Mouse (Mus musculus): ENCODE data around the gene Plekhb2. TPM values are rescaled to one million over a fixed set of nuclear protein-coding genes. Genes with fewer than 3 reads are reported as not detected.
A peak's percentile ranks its signal among the peaks of the same experiment; 100 is the strongest.

The Plekhb2 gene
- polyA plus RNA-seq, 1 experiment from 2014 or later = 18.0 TPM

GRCm38 (mm10) chr1:34841709-34842388 is 7.9 kb upstream of the Plekhb2 start:
- Histone ChIP-seq H3K27ac (ENCODE audit: low read depth, low read length) (peak overlapping the region; percentile 93), H3K36me3 (ENCODE audit: control insufficient read depth, insufficient read depth, low read length) (peaks cover 2% of the 10 kb centered on the region; the same call in 1 of the 2 replicates), H3K9me3 (ENCODE audit: control insufficient read depth, low read length) (no peaks in the 10 kb centered on the region), H3K4me1 (replicated peaks; ENCODE audit: control insufficient read depth, insufficient read depth, low read length) (peaks cover 31% of the 10 kb centered on the region), H3K4me3 (ENCODE audit: low read depth, low read length) (peak overlapping the region; percentile 79), H3K9ac (ENCODE audit: low read depth, low read length) (peak overlapping the region; percentile 93), H3K4me2 (peak overlapping the region; percentile 96), H3K27me3 (replicated peaks; ENCODE audit: control insufficient read depth, insufficient read depth, low read length) (no peaks in the 10 kb centered on the region)
- WGBS = 2% methylated on average over 12 of the region's 12 CpGs
- DNase-seq (ENCODE audit: low spot score) (no peak), ATAC-seq (replicated peaks; ENCODE audit: low FRiP score) (no peak)

GRCm38 (mm10) chr1:34842389-34842861 is 7.4 kb upstream of the Plekhb2 start:
- H3K36me3 ChIP-seq (ENCODE audit: control insufficient read depth, insufficient read depth, low read length) = 0 out of 2 replicates have a peak, but pooled peaks cover under 1% of the 10 kb centered on the region
- H3K27ac ChIP-seq (ENCODE audit: low read depth, low read length) = peak overlapping the region; percentile 93
- DNase-seq (ENCODE audit: low spot score) (no peak), ATAC-seq (replicated peaks; ENCODE audit: low FRiP score) (peak; percentile 88)
- peak overlapping the region; percentile 96 for H3K4me2 ChIP-seq
- no peaks in the 10 kb centered on the region for H3K9me3 ChIP-seq (ENCODE audit: control insufficient read depth, low read length)
- H3K4me1 ChIP-seq (replicated peaks; ENCODE audit: control insufficient read depth, insufficient read depth, low read length) = peaks cover 29% of the 10 kb centered on the region
- WGBS = under 1% methylated on average over 40 of the region's 51 CpGs
- H3K27me3 ChIP-seq (replicated peaks; ENCODE audit: control insufficient read depth, insufficient read depth, low read length) = no peaks in the 10 kb centered on the region
- peak overlapping the region; percentile 93 for H3K9ac ChIP-seq (ENCODE audit: low read depth, low read length)
- H3K4me3 ChIP-seq (ENCODE audit: low read depth, low read length) = peak overlapping the region; percentile 79

- Histone ChIP-seq H3K27ac (ENCODE audit: low read depth, low read length) (peak within 1 kb of the TSS; percentile 93), H3K9ac (ENCODE audit: low read depth, low read length) (peak within 1 kb of the TSS; percentile 93), H3K27me3 (replicated peaks; ENCODE audit: control insufficient read depth, insufficient read depth, low read length) (no peaks in the 10 kb centered on the region), H3K36me3 (ENCODE audit: control insufficient read depth, insufficient read depth, low read length) (no peaks in the 10 kb centered on the region), H3K4me3 (ENCODE audit: low read depth, low read length) (peak within 1 kb of the TSS; percentile 79), H3K4me1 (replicated peaks; ENCODE audit: control insufficient read depth, insufficient read depth, low read length) (peaks cover 29% of the 10 kb centered on the region), H3K4me2 (peak within 1 kb of the TSS; percentile 96), H3K9me3 (ENCODE audit: control insufficient read depth, low read length) (no peaks in the 10 kb centered on the region)
- 2% methylated on average over 52 of the region's 59 CpGs for WGBS
- peak; percentile 87 for DNase-seq (ENCODE audit: low spot score)
- peak; percentile 89 for ATAC-seq (replicated peaks; ENCODE audit: low FRiP score)
Measured at GRCm38 (mm10) chr1:34842887-34843618, 6.7 kb upstream of the Plekhb2 start, which contains the start of gene Fam168b. TSS of gene Fam168b (minus strand) at chr1:34843065.

- H3K27ac ChIP-seq (ENCODE audit: low read depth, low read length) = no peak overlapping the region
- H3K9ac ChIP-seq (ENCODE audit: low read depth, low read length) = no peak overlapping the region
- DNase-seq (ENCODE audit: low spot score) (no peak), ATAC-seq (replicated peaks; ENCODE audit: low FRiP score) (no peak)
- H3K4me3 ChIP-seq (ENCODE audit: low read depth, low read length) = no peak overlapping the region
- H3K9me3 ChIP-seq (ENCODE audit: control insufficient read depth, low read length) = no peaks in the 10 kb centered on the region
- no peaks in the 10 kb centered on the region for H3K36me3 ChIP-seq (ENCODE audit: control insufficient read depth, insufficient read depth, low read length)
- H3K27me3 ChIP-seq (replicated peaks; ENCODE audit: control insufficient read depth, insufficient read depth, low read length) = no peaks in the 10 kb centered on the region
- WGBS = 75% methylated on average over 3 of the region's 3 CpGs
- no peak overlapping the region for H3K4me2 ChIP-seq
- peaks cover 6% of the 10 kb centered on the region for H3K4me1 ChIP-seq (replicated peaks; ENCODE audit: control insufficient read depth, insufficient read depth, low read length)
Measured at GRCm38 (mm10) chr1:34847070-34847469, 2.7 kb upstream of the Plekhb2 start.

GRCm38 (mm10) chr1:34850343-34851136 is 764 bp downstream of the Plekhb2 start:
- no peaks in the 10 kb centered on the region for H3K27me3 ChIP-seq (replicated peaks; ENCODE audit: control insufficient read depth, insufficient read depth, low read length)
- H3K4me1 ChIP-seq (replicated peaks; ENCODE audit: control insufficient read depth, insufficient read depth, low read length) = 0 out of 2 replicates have a peak, but pooled peaks cover 2% of the 10 kb centered on the region
- peak overlapping the region; percentile 82 for H3K9ac ChIP-seq (ENCODE audit: low read depth, low read length)
- H3K9me3 ChIP-seq (ENCODE audit: control insufficient read depth, low read length) = no peaks in the 10 kb centered on the region
- peak overlapping the region; percentile 86 for H3K4me2 ChIP-seq
- peak overlapping the region; percentile 63 for H3K4me3 ChIP-seq (ENCODE audit: low read depth, low read length)
- H3K27ac ChIP-seq (ENCODE audit: low read depth, low read length) = no peak overlapping the region
- ATAC-seq (replicated peaks; ENCODE audit: low FRiP score) = peak; percentile 42
- 45% methylated on average over 10 of the region's 11 CpGs for WGBS
- no peak for DNase-seq (ENCODE audit: low spot score)
- H3K36me3 ChIP-seq (ENCODE audit: control insufficient read depth, insufficient read depth, low read length) = no peaks in the 10 kb centered on the region

- Histone ChIP-seq H3K27me3 (replicated peaks; ENCODE audit: control insufficient read depth, insufficient read depth, low read length) (no peaks in the 10 kb centered on the region), H3K4me1 (replicated peaks; ENCODE audit: control insufficient read depth, insufficient read depth, low read length) (0 out of 2 replicates have a peak, but pooled peaks cover 2% of the 10 kb centered on the region), H3K27ac (ENCODE audit: low read depth, low read length) (no peak overlapping the region), H3K4me2 (peak overlapping the region; percentile 3), H3K9ac (ENCODE audit: low read depth, low read length) (no peak overlapping the region), H3K4me3 (ENCODE audit: low read depth, low read length) (no peak overlapping the region), H3K9me3 (ENCODE audit: control insufficient read depth, low read length) (no peaks in the 10 kb centered on the region), H3K36me3 (ENCODE audit: control insufficient read depth, insufficient read depth, low read length) (no peaks in the 10 kb centered on the region)
- 42% methylated on average over 6 of the region's 6 CpGs for WGBS
- DNase-seq (ENCODE audit: low spot score) = no peak
- ATAC-seq (replicated peaks; ENCODE audit: low FRiP score) = no peak
Measured at GRCm38 (mm10) chr1:34851562-34851961, 1.8 kb downstream of the Plekhb2 start.

- H3K4me3 ChIP-seq (ENCODE audit: low read depth, low read length) = no peak overlapping the region
- 0 out of 2 replicates have a peak, but pooled peaks cover 2% of the 10 kb centered on the region for H3K4me1 ChIP-seq (replicated peaks; ENCODE audit: control insufficient read depth, insufficient read depth, low read length)
- no peaks in the 10 kb centered on the region for H3K9me3 ChIP-seq (ENCODE audit: control insufficient read depth, low read length)
- no peak overlapping the region for H3K27ac ChIP-seq (ENCODE audit: low read depth, low read length)
- DNase-seq (ENCODE audit: low spot score) (no peak), ATAC-seq (replicated peaks; ENCODE audit: low FRiP score) (no peak)
- H3K36me3 ChIP-seq (ENCODE audit: control insufficient read depth, insufficient read depth, low read length) = no peaks in the 10 kb centered on the region
- no peak overlapping the region for H3K9ac ChIP-seq (ENCODE audit: low read depth, low read length)
- H3K4me2 ChIP-seq = no peak overlapping the region
- H3K27me3 ChIP-seq (replicated peaks; ENCODE audit: control insufficient read depth, insufficient read depth, low read length) = no peaks in the 10 kb centered on the region
- WGBS = 78% methylated on average over 11 of the region's 11 CpGs
Measured at GRCm38 (mm10) chr1:34852116-34852878, 2.5 kb downstream of the Plekhb2 start.

GRCm38 (mm10) chr1:34853786-34854185 is 4.0 kb downstream of the Plekhb2 start:
- WGBS = 82% methylated on average over 2 of the region's 2 CpGs
- Histone ChIP-seq H3K4me3 (ENCODE audit: low read depth, low read length) (no peak overlapping the region), H3K9ac (ENCODE audit: low read depth, low read length) (no peak overlapping the region), H3K4me2 (no peak overlapping the region), H3K4me1 (replicated peaks; ENCODE audit: control insufficient read depth, insufficient read depth, low read length) (0 out of 2 replicates have a peak, but pooled peaks cover 2% of the 10 kb centered on the region), H3K9me3 (ENCODE audit: control insufficient read depth, low read length) (no peaks in the 10 kb centered on the region), H3K36me3 (ENCODE audit: control insufficient read depth, insufficient read depth, low read length) (no peaks in the 10 kb centered on the region), H3K27ac (ENCODE audit: low read depth, low read length) (no peak overlapping the region), H3K27me3 (replicated peaks; ENCODE audit: control insufficient read depth, insufficient read depth, low read length) (no peaks in the 10 kb centered on the region)
- ATAC-seq (replicated peaks; ENCODE audit: low FRiP score) (no peak), DNase-seq (ENCODE audit: low spot score) (no peak)
